Mouse (Mus musculus) ES-E14 (cell line): ENCODE measurements at regions not wholly inside any gene's neighbourhood (a gene's known extent, or its start where the extent isn't known, plus 50 kb on each side); places are given as distances from the start of the nearest gene placed in this dataset.

ENCODE experiments used
- DNase-seq: peaks from one replicate; pipeline ENCODE4 v3.0.0-alpha.2; 2013; ENCODE audit warnings: low read depth, low spot score
- H3K27ac ChIP-seq: 2 replicates; pipeline ENCODE4 v1.5.1; 2012; ENCODE audit warnings: low read depth, mild to moderate bottlenecking, low read length, moderate library complexity, mixed read lengths; ENCODE audit not compliant: poor library complexity, insufficient read depth, severe bottlenecking
- H3K36me3 ChIP-seq: 2 replicates; pipeline ENCODE4 v1.6.1; 2012; ENCODE audit warnings: mild to moderate bottlenecking, low read length, moderate library complexity, mixed read lengths; ENCODE audit not compliant: control insufficient read depth, poor library complexity, insufficient read depth, severe bottlenecking
- H3K4me1 ChIP-seq, 2 experiments: fragments of 150-350 bp in 1 of 2; sonication (generic) in 1 of 2; 2 replicates each; pipeline ENCODE4 v1.6.1; 2012; ENCODE audit warnings: low read length in 2 of 2, mild to moderate bottlenecking in 1 of 2, mixed read lengths in 1 of 2; ENCODE audit not compliant: control insufficient read depth in 2 of 2, insufficient read depth in 2 of 2, poor library complexity in 1 of 2
- H3K4me3 ChIP-seq, 2 experiments: fragments of 150-350 bp in 1 of 2; sonication (generic) in 1 of 2; 2 replicates each; pipeline ENCODE4 v1.5.1; 2012; ENCODE audit warnings: low read length in 2 of 2, low read depth in 1 of 2, mild to moderate bottlenecking in 1 of 2, mixed read lengths in 1 of 2; ENCODE audit not compliant: insufficient read depth in 1 of 2, poor library complexity in 1 of 2, severe bottlenecking in 1 of 2
- H3K9ac ChIP-seq: 2 replicates; pipeline ENCODE4 v1.6.1; 2012; ENCODE audit warnings: low read depth, mild to moderate bottlenecking, low read length, mixed read lengths; ENCODE audit not compliant: poor library complexity, insufficient read depth, severe bottlenecking
- H3K9me3 ChIP-seq: fragments of 150-350 bp; sonication (generic); 2 replicates; pipeline ENCODE4 v1.6.1; 2012; ENCODE audit warnings: low read depth, mild to moderate bottlenecking, low read length; ENCODE audit not compliant: control insufficient read depth, insufficient read depth
- CHD2 ChIP-seq: IDR thresholded peaks from 2 replicates; pipeline ENCODE4 v1.6.1; 2014; ENCODE audit warnings: mild to moderate bottlenecking, low read depth, low read length, inconsistent platforms
- HCFC1 ChIP-seq: IDR thresholded peaks from 2 replicates; pipeline ENCODE4 v1.6.1; 2012; ENCODE audit warnings: low read length, inconsistent platforms, borderline replicate concordance; ENCODE audit not compliant: insufficient read depth
- MAFK ChIP-seq: IDR thresholded peaks from 2 replicates; pipeline ENCODE4 v1.6.1; 2014; ENCODE audit warnings: mild to moderate bottlenecking, low read depth, low read length, inconsistent platforms; ENCODE audit not compliant: insufficient read depth
- ZC3H11A ChIP-seq: IDR thresholded peaks from 2 replicates; pipeline ENCODE4 v1.6.1; 2012; ENCODE audit warnings: low read depth, mild to moderate bottlenecking, inconsistent platforms, low read length, borderline replicate concordance
- ZNF384 ChIP-seq: IDR thresholded peaks from 2 replicates; pipeline ENCODE4 v1.6.1; 2012; ENCODE audit warnings: low read depth, low read length, inconsistent platforms
- in situ Hi-C, 2 experiments: fragments of 600-800 bp; cut with MboI; formaldehyde crosslinking; loops; one replicate each; pipeline ENCODE4 v1.15.1; 2025; ENCODE audit warnings: low sequenced_read_pairs in 2 of 2, inconsistent platforms in 1 of 2; ENCODE audit not compliant: unreplicated experiment in 2 of 2

GRCm38 (mm10) chr17:15898689-15899419 lies 68.0 kb upstream of the Rgmb start:
- Histone ChIP-seq H3K4me1 (no peaks in the 10 kb centered on the region), H3K27ac (no peak overlapping the region), H3K36me3 (no peaks in the 10 kb centered on the region), H3K9me3 (no peaks in the 10 kb centered on the region), H3K9ac (no peak overlapping the region), H3K4me3 (no peak overlapping the region)
- no peak for DNase-seq
- TF ChIP-seq ZNF384, result no peak
- TF ChIP-seq MAFK, result no peak
- no peak for TF ChIP-seq CHD2
- TF ChIP-seq HCFC1, result no peak
- TF ChIP-seq ZC3H11A, result no peak
- in situ Hi-C loops, result no loop called here

DNA sequence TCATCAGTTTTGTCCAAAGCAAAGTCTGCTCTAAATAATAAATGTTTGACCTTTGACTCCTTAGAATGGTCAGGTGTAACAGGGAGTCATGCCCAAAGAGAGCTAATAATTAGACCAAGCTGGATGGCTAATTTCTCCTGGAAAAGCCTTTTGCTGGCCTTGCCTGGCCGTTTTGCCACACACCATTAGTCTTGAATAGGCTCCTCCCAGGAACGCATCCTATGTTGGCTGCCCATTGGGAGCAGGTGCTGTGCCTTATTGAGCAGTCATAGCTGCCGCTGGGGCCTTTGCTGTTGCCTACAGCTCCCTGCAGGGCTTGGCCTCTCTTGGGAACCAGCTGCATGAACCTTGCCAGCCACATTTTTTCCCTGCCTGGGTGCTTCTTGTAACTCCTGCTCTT lies 65.1 kb upstream of the Rgmb start:
- Histone ChIP-seq H3K27ac (no peak overlapping the region), H3K9me3 (no peaks in the 10 kb centered on the region), H3K4me3 (no peak overlapping the region), H3K36me3 (no peaks in the 10 kb centered on the region), H3K9ac (no peak overlapping the region), H3K4me1 (no peaks in the 10 kb centered on the region)
- in situ Hi-C loops, result no loop called here
- TF ChIP-seq ZNF384 (no peak), HCFC1 (no peak), MAFK (no peak), CHD2 (no peak), ZC3H11A (no peak)
- no peak for DNase-seq

DNA sequence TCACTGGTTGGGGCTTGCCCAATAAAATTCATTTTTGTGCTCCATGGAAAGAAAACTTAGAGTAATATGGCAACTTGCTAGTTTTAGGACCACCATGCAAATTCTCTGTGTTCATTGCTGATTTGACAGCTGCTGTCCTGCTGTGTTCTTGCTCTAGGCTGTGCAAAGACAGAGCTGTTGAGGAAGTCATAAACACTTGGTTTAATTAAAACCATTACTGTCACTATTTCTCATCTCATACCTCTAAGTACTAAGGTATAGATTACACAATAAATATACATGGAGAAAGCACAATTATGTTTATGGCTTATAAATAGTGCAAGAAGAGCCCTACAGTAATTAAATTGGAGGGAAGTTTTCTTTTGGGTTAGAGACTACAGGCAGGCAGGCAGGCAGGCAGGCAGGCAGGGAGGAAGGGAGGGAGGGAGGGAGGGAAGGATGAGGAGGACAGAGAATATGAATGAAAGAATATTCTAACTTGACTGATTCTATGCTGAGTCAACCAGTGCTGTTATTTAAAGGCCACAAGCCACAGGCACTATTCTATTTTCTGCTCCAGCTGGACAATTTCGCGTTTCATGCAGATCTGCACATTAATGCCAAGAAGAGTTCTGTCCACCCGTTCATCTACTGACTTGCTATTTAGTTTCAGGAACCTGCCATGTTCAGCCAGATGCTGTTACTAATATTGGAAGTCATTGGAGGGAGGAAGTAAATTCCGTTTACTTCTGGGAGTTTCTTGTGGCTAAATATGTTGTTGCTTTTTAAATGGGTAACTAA lies 61.2 kb upstream of the Rgmb start:
- no peak for DNase-seq
- H3K9ac ChIP-seq, result no peak overlapping the region
- H3K9me3 ChIP-seq, result no peaks in the 10 kb centered on the region
- H3K4me1 ChIP-seq, result no peaks in the 10 kb centered on the region
- no peak overlapping the region for H3K4me3 ChIP-seq
- no peak for TF ChIP-seq MAFK
- TF ChIP-seq HCFC1, result no peak
- TF ChIP-seq ZC3H11A, result no peak
- no peak for TF ChIP-seq ZNF384
- TF ChIP-seq CHD2, result no peak
- in situ Hi-C loops, result no loop called here
- H3K27ac ChIP-seq, result no peak overlapping the region
- no peaks in the 10 kb centered on the region for H3K36me3 ChIP-seq

GRCm38 (mm10) chr17:15890595-15891140 lies 59.8 kb upstream of the Rgmb start:
- Histone ChIP-seq H3K4me1 (no peaks in the 10 kb centered on the region), H3K27ac (no peak overlapping the region), H3K9ac (no peak overlapping the region), H3K36me3 (no peaks in the 10 kb centered on the region), H3K9me3 (no peaks in the 10 kb centered on the region), H3K4me3 (no peak overlapping the region)
- DNase-seq, result no peak
- TF ChIP-seq ZNF384, result no peak
- TF ChIP-seq CHD2, result no peak
- no peak for TF ChIP-seq ZC3H11A
- no peak for TF ChIP-seq HCFC1
- TF ChIP-seq MAFK, result no peak
- in situ Hi-C loops, result no loop called here
